ENCODE assay signal across 15 mouse cellular contexts in the genomic region with DNA sequence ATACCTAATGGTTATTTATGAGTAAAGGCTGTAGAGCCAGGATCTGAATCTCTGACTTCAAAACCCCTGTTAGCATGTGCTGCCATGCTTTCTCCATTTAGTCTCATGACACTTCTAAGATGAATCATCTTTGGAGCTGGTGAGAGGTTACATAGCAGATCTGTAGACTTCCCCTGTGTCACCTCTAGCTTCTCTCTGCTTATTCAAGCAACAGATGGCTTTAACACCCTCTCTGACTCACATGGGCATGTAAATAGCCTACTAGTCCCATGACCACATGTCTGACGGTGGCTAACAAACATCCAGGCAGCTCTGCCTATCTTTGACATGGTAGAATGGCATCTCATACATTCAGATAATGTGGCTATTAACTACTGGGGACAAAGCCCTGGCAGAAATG.
"Had no signal": no experiment of that assay in that cellular context is flagged by ENCODE, and none has a peak within 500 bp of the region (broad histone marks: within the 10 kb centered on the region; RNA-seq: fewer than 3 reads in every experiment).

No protein-coding gene starts in this region.

- DNase-seq: kidney, postnatal 25 days; layer of hippocampus, adult 9-11 months; layer of hippocampus, postnatal 36 days; lung, postnatal 14 days; midbrain, embryonic 14.5 days; retina, postnatal 1 day; right cerebral cortex, postnatal 4 days; spleen, adult 18-20 months; thymus, postnatal 4 days had no signal

- H3K36me3 ChIP-seq: limb, embryonic 15.5 days; liver, embryonic 12.5 days; lung, embryonic 15.5 days; midbrain, embryonic 10.5 days; neural tube, embryonic 12.5 days; stomach, embryonic 15.5 days had no signal

- H3K4me2 ChIP-seq: limb, embryonic 15.5 days; liver, embryonic 12.5 days; lung, embryonic 15.5 days; neural tube, embryonic 12.5 days; stomach, embryonic 15.5 days had no signal

- H3K9ac ChIP-seq: limb, embryonic 15.5 days; liver, embryonic 12.5 days; lung, embryonic 15.5 days; neural tube, embryonic 12.5 days; stomach, embryonic 15.5 days had no signal

- H3K27me3 ChIP-seq: limb, embryonic 15.5 days; liver, embryonic 12.5 days; lung, embryonic 15.5 days; neural tube, embryonic 12.5 days; stomach, embryonic 15.5 days had no signal

- H3K4me1 ChIP-seq: limb, embryonic 15.5 days; liver, embryonic 12.5 days; lung, embryonic 15.5 days; stomach, embryonic 15.5 days had no signal

- H3K27ac ChIP-seq: limb, embryonic 15.5 days; liver, embryonic 12.5 days; lung, embryonic 15.5 days; midbrain, embryonic 10.5 days; neural tube, embryonic 12.5 days; stomach, embryonic 15.5 days had no signal

- ATAC-seq: liver, embryonic 12.5 days had no signal

- H3K9me3 ChIP-seq: limb, embryonic 15.5 days; liver, embryonic 12.5 days; lung, embryonic 15.5 days; midbrain, embryonic 10.5 days; neural tube, embryonic 12.5 days; stomach, embryonic 15.5 days had no signal

- H3K4me3 ChIP-seq: limb, embryonic 15.5 days; liver, embryonic 12.5 days; lung, embryonic 15.5 days; midbrain, embryonic 10.5 days; neural tube, embryonic 12.5 days; stomach, embryonic 15.5 days had no signal
